Mouse (Mus musculus): ENCODE measurements around the gene Cwc25.

Gene Cwc25

DNA sequence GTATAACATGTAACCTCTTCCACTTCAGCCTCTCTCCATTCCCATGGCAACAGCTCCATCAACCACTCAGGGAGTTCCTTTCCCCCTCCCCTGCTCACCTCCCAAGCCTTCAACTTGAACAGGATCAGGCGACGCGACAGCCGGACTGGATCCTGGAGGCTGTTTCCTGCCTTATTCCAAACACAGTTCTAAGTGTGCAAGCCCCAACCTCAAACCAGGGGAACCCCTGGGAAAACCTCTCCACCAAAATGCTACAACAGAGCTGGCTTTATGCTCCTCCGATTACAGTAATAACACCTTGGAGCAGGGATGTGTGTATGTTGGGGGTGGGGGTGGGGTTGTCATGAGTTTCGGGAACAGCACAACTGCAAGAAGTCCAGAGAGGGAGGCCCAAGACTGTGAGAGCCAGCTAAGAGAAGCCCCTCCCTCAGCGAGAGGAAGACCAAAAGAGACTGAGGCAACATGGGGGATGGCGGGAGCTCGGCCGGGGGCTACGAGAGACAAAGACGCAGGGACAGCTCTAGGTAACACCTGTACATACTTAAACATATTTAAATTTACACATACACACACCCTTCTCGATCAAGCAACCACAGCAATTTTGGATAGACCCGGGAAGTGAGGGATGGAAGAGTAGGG is 68.3 kb downstream of the Cwc25 start:
- ChIA-PET POLR2A (interaction anchor here (0.5 to 20.0 kb wide), 75 partner anchors 8 to 656 kb away, joined by 3 to 941 read pairs (median 5); partner anchors contain the start of genes Cisd3 (in 4 of the 4), Epop (in 3 of the 4), Mllt6 (in 3 of the 4) and 1700001P01Rik (in 2 of the 4)), CTCF (interaction anchor here (0.5 to 3.0 kb wide), 39 partner anchors 8 to 263 kb away, joined by 3 to 33 read pairs (median 4); partner anchors contain the start of genes Cisd3 (in 1 of the 4) and Pip4k2b (in 1 of the 4))

DNA sequence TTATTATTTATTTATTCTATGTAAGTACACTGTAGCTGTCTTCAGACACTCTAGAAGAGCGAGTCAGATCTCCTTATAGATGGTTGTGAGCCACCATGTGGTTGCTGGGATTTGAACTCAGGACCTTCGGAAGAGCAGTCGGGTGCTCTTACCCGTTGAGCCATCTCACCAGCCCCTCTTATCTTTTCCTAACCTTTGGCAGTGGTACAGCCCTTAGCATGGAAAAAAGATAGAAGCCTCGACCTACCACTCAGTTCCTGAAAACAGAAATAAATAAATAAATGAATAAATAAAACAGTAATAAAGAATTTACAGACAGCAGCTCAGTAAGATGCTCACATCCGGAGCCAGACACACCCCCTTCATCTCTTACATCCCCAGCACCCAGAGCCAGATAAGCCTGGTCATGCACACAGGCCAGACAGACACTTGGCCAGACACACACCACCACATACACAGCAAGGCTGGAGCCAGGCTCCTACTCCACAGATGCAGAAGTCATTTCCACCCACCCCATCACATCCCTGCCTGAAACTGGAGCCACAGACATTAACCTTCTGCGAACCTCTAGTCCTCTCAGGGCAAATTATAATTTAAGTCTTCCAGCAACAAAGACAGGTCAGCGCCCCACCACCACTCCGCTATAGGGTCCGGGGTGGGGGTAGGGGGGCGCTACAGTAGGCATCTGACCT is 69.0 kb downstream of the Cwc25 start:
- POLR2A ChIA-PET: interaction anchor here (0.5 to 20.0 kb wide), 54 partner anchors 8 to 316 kb away, joined by 3 to 941 read pairs (median 5); partner anchors contain the start of genes Cisd3 (in 3 of the 4), Epop (in 3 of the 4), Mllt6 (in 3 of the 4) and 1700001P01Rik (in 2 of the 4)
- CTCF ChIA-PET: interaction anchor here in 3 of 4 experiments (0.5 to 2.9 kb wide), 19 partner anchors 7 to 283 kb away, joined by 3 to 33 read pairs (median 5); partner anchors contain the start of gene Cisd3 (in 1 of the 3)

- ChIA-PET CTCF (interaction anchor here in 3 of 4 experiments (0.5 to 2.1 kb wide), 9 partner anchors 19 to 283 kb away, joined by 3 to 11 read pairs (median 5); no protein-coding TSS in a partner anchor), POLR2A (interaction anchor here (0.5 to 20.0 kb wide), 36 partner anchors 10 to 269 kb away, joined by 3 to 941 read pairs (median 6); partner anchors contain the start of genes Epop (in 3 of the 4), Cisd3 (in 2 of the 4), Mllt6 (in 2 of the 4) and 1700001P01Rik (in 1 of the 4))
These were observed 69.7 kb downstream of the Cwc25 start for GRCm38 (mm10) chr11:97696669-97697068.

DNA sequence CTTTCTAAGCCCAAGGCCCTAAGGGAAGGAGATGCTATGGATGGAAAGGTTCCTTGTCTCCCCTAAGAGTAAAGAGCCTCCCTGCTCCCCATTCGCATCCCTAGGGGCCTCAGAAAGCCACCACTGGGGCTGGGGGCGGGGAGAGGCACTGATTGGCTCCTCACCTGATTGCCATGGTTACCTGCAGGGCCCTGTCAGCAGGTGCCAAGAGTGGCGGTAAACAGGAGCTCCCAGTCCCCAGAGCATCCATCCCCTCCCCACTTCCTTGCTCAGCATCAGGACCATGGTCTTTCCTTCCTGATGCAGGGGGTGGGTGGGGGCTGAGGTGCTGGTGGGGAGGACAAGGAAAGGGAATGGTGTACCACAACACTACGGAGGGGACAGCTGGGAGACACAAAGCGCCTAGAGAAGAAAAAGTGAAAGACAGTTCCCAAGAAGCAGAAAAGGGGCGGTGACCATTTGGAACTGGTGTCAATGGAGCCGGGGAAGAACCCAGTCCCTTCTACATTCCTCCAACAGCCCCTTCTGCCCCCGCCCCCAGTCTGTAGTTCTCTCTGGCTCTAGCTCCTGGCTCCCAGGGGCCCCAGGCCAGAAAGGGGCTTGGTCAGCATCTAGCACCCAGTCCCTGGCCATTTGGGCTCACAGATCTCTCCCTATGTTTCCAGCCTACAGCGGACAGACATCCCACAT is 70.5 kb downstream of the Cwc25 start:
- CTCF ChIA-PET: interaction anchor here in 2 of 4 experiments (0.6 to 2.1 kb wide), 8 partner anchors 17 to 129 kb away, joined by 3 to 11 read pairs (median 4); no protein-coding TSS in a partner anchor
- POLR2A ChIA-PET: interaction anchor here (0.5 to 20.0 kb wide), 30 partner anchors 9 to 268 kb away, joined by 3 to 941 read pairs (median 6); partner anchors contain the start of genes Cisd3 (in 2 of the 4), Mllt6 (in 2 of the 4) and 1700001P01Rik (in 1 of the 4)
